Mouse (Mus musculus) heart, adult 2 months (tissue): ENCODE results near the gene Dpp10. TPM values are rescaled to one million over a fixed set of nuclear protein-coding genes. Genes with fewer than 3 reads are reported as not detected.

Source experiments
- DNase-seq, 2 experiments: peaks; one replicate each; pipeline ENCODE4 v3.0.0; 2021
- H3K27ac ChIP-seq: fragments of 200-600 bp; 2 replicates; pipeline ENCODE4 v1.8.1; 2022
- H3K27me3 ChIP-seq: fragments of 200-500 bp; 2 replicates; pipeline ENCODE4 v1.6.1; 2012; ENCODE audit warnings: mild to moderate bottlenecking, low read length, inconsistent platforms, mixed read lengths; ENCODE audit not compliant: control insufficient read depth, insufficient read depth
- H3K36me3 ChIP-seq: fragments of 200-500 bp; 2 replicates; pipeline ENCODE4 v1.6.1; 2012; ENCODE audit warnings: low read length, inconsistent platforms; ENCODE audit not compliant: control insufficient read depth, insufficient read depth
- H3K4me1 ChIP-seq: fragments of 200-500 bp; 2 replicates; pipeline ENCODE4 v1.6.1; 2011; ENCODE audit warnings: low read length; ENCODE audit not compliant: control insufficient read depth, insufficient read depth
- H3K4me3 ChIP-seq: fragments of 200-600 bp; 2 replicates; pipeline ENCODE4 v1.8.1; 2022
- H3K79me2 ChIP-seq: fragments of 200-500 bp; replicated peaks from 2 replicates; pipeline ENCODE4 v1.6.1; 2012; ENCODE audit warnings: mild to moderate bottlenecking, inconsistent platforms, low read length, moderate library complexity, mixed read lengths; ENCODE audit not compliant: control insufficient read depth, insufficient read depth
- H3K9ac ChIP-seq: fragments of 200-500 bp; 2 replicates; pipeline ENCODE4 v1.6.1; 2012; ENCODE audit warnings: low read depth, mild to moderate bottlenecking, control low read depth, inconsistent platforms, low read length, mixed read lengths
- CTCF ChIP-seq: fragments of 200-600 bp; IDR thresholded peaks from 2 replicates; pipeline ENCODE4 v1.8.1; 2022; ENCODE audit warnings: antibody characterized with exemption, mild to moderate bottlenecking, moderate library complexity
- EP300 ChIP-seq: fragments of 200-500 bp; IDR thresholded peaks from 2 replicates; pipeline ENCODE4 v1.6.1; 2011; ENCODE audit warnings: low read depth, low read length, control low read depth; ENCODE audit not compliant: insufficient read depth
- POLR2A ChIP-seq: fragments of 200-500 bp; IDR thresholded peaks from 2 replicates; pipeline ENCODE4 v1.6.1; 2011; ENCODE audit warnings: mild to moderate bottlenecking, low read depth, low read length, control low read depth; ENCODE audit not compliant: insufficient read depth
- WGBS: fragments of 180-500 bp; shearing (Covaris S2); methylation state at CpG from one replicate; pipeline ENCODE4 v1.1.7; 2018; 5-methylcytosine and 5-hydroxymethylcytosine counted together
- intact Hi-C: fragments of 180-260 bp; cut with DNase I; formaldehyde crosslinking; loops from one replicate; pipeline ENCODE4 v1.15.1; 2025
- polyA plus RNA-seq: library from polyadenylated mRNA; depleted of rRNA; stranded (reverse); fragments of >200 nt; gene quantifications from 2 replicates; pipeline ENCODE4 v1.2.3, GENCODE M21; 2012
- total RNA-seq, 2 experiments: library from RNA; stranded (reverse); gene quantifications; 2 replicates each; pipeline ENCODE4 v1.2.3; 2021

The Dpp10 gene
- total and polyA plus RNA-seq, 3 experiments, result not detected

- DNase-seq, result no peak
- no peak overlapping the region for H3K27ac ChIP-seq
- H3K36me3 ChIP-seq, result no peaks in the 10 kb centered on the region
- H3K79me2 ChIP-seq, result no peaks in the 10 kb centered on the region
- no peak overlapping the region for H3K4me3 ChIP-seq
- intact Hi-C loops, result no loop called here
- H3K27me3 ChIP-seq, result no peaks in the 10 kb centered on the region
- H3K4me1 ChIP-seq, result no peaks in the 10 kb centered on the region
- no peak for TF ChIP-seq POLR2A
- TF ChIP-seq EP300, result no peak
- TF ChIP-seq CTCF, result no peak
- WGBS, result 81% methylated on average over 2 of the region's 2 CpGs
- no peak overlapping the region for H3K9ac ChIP-seq
Measured at GRCm38 (mm10) chr1:123580112-123580511, 465.2 kb downstream of the Dpp10 start.

- intact Hi-C loops, result no loop called here
- 67% methylated on average over 1 of the region's 1 CpGs for WGBS
- Histone ChIP-seq H3K9ac (no peak overlapping the region), H3K79me2 (no peaks in the 10 kb centered on the region), H3K27ac (no peak overlapping the region), H3K4me3 (no peak overlapping the region), H3K4me1 (no peaks in the 10 kb centered on the region), H3K27me3 (no peaks in the 10 kb centered on the region), H3K36me3 (no peaks in the 10 kb centered on the region)
- no peak for DNase-seq
- TF ChIP-seq CTCF (no peak), POLR2A (no peak), EP300 (no peak)
Measured at GRCm38 (mm10) chr1:123573713-123574112, 471.6 kb downstream of the Dpp10 start.

- 62% methylated on average over 1 of the region's 1 CpGs for WGBS
- H3K36me3 ChIP-seq, result no peaks in the 10 kb centered on the region
- no peaks in the 10 kb centered on the region for H3K79me2 ChIP-seq
- H3K4me3 ChIP-seq, result no peak overlapping the region
- no peaks in the 10 kb centered on the region for H3K4me1 ChIP-seq
- H3K27ac ChIP-seq, result no peak overlapping the region
- H3K27me3 ChIP-seq, result no peaks in the 10 kb centered on the region
- H3K9ac ChIP-seq, result no peak overlapping the region
- TF ChIP-seq POLR2A (no peak), CTCF (no peak), EP300 (no peak)
- intact Hi-C loops, result no loop called here
- no peak for DNase-seq
Measured at GRCm38 (mm10) chr1:123542496-123542895, 502.9 kb downstream of the Dpp10 start.

GRCm38 (mm10) chr1:123467729-123468128 is 577.6 kb downstream of the Dpp10 start:
- Histone ChIP-seq H3K27ac (no peak overlapping the region), H3K4me1 (no peaks in the 10 kb centered on the region), H3K27me3 (no peaks in the 10 kb centered on the region), H3K36me3 (no peaks in the 10 kb centered on the region), H3K4me3 (no peak overlapping the region), H3K79me2 (no peaks in the 10 kb centered on the region), H3K9ac (no peak overlapping the region)
- 32% methylated on average over 1 of the region's 1 CpGs for whole genome bisulfite sequencing
- intact Hi-C loops, result no loop called here
- DNase-seq, result no peak
- TF ChIP-seq EP300 (no peak), CTCF (no peak), POLR2A (no peak)

- WGBS, result 35% methylated on average over 1 of the region's 1 CpGs
- intact Hi-C loops, result no loop called here
- TF ChIP-seq CTCF (no peak), POLR2A (no peak), EP300 (no peak)
Measured at GRCm38 (mm10) chr1:123414163-123414562, 631.2 kb downstream of the Dpp10 start.

GRCm38 (mm10) chr1:123351300-123351699 is 694.1 kb downstream of the Dpp10 start:
- Histone ChIP-seq H3K4me1 (no peaks in the 10 kb centered on the region), H3K27me3 (no peaks in the 10 kb centered on the region), H3K79me2 (no peaks in the 10 kb centered on the region), H3K36me3 (no peaks in the 10 kb centered on the region), H3K9ac (no peak overlapping the region), H3K27ac (no peak overlapping the region), H3K4me3 (no peak overlapping the region)
- TF ChIP-seq POLR2A, result no peak
- no peak for TF ChIP-seq EP300
- TF ChIP-seq CTCF, result no peak
- DNase-seq, result no peak
- intact Hi-C loops, result no loop called here
- 53% methylated on average over 2 of the region's 2 CpGs for WGBS

More at GRCm38 (mm10) chr1:123414163-123414562, 631.2 kb downstream of the Dpp10 start:
- H3K4me3 ChIP-seq, result no peak overlapping the region
- H3K9ac ChIP-seq, result no peak overlapping the region
- H3K4me1 ChIP-seq, result no peaks in the 10 kb centered on the region
- no peaks in the 10 kb centered on the region for H3K79me2 ChIP-seq
- H3K36me3 ChIP-seq, result no peaks in the 10 kb centered on the region
- no peaks in the 10 kb centered on the region for H3K27me3 ChIP-seq
- no peak overlapping the region for H3K27ac ChIP-seq
- no peak for DNase-seq
